Mouse (Mus musculus) left cerebral cortex, adult 18-20 months (tissue): Measurements from ENCODE around the gene Prpf6. TPM values are rescaled to one million over a fixed set of nuclear protein-coding genes. Genes with fewer than 3 reads are reported as not detected.
A peak's percentile ranks its signal among the peaks of the same experiment; 100 is the strongest.

ENCODE experiments used
- DNase-seq, 2 experiments: peaks; one replicate each; pipeline ENCODE4 v3.0.0; 2021 to 2022; ENCODE audit warnings: low spot score in 2 of 2, mixed read lengths in 1 of 2
- total RNA-seq, 2 experiments: library from RNA; stranded (reverse); gene quantifications; 2 replicates each; pipeline ENCODE4 v1.2.3; 2021

Gene Prpf6
- total RNA-seq, 2 experiments from 2014 or later = 57.5 to 60.3 TPM

GRCm38 (mm10) chr2:181578790-181579618 is 12.7 kb upstream of the Prpf6 start:
- DNase-seq = no peak

DNA sequence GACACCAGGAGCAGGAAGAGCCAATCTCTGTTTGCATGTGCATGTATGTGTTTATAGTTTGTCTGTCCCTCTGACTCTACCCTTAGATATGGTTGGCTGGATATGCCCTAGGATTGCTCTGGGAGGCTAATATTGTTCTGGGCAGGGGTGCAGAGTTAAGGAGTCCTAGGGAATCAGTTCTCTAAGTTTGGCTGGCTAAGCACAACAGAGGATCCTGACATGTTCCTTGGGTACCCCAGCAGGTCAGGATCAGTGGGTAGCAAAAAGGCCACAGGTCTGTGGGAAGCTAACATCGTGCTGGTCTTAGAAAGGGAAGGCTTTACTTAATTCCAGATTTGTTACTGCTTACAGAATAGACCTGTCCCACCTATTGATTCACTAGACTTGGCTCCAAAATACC is 12.0 kb upstream of the Prpf6 start:
- no peak for DNase-seq

GRCm38 (mm10) chr2:181580131-181580772 is 11.4 kb upstream of the Prpf6 start:
- no peak for DNase-seq

DNA sequence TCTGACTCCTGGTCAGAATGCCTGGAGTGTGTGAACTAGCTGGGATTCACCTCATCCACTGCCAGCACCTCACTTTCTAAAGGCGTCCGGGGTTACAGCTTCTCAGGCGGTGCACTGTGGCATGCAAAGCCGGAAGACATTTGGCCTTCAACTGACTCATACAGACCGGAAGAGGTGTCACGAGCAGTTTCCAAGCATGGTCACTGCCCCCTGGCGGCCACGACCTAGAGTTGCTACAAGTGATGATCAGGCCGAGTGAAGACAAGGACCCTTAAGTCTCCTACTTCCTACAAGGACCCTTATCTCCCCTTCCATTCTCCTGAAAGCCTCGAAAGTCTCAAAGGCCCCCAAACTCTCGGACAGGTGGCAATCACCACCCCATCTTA is 10.7 kb upstream of the Prpf6 start:
- DNase-seq = peak; percentile 70 to 81

DNA sequence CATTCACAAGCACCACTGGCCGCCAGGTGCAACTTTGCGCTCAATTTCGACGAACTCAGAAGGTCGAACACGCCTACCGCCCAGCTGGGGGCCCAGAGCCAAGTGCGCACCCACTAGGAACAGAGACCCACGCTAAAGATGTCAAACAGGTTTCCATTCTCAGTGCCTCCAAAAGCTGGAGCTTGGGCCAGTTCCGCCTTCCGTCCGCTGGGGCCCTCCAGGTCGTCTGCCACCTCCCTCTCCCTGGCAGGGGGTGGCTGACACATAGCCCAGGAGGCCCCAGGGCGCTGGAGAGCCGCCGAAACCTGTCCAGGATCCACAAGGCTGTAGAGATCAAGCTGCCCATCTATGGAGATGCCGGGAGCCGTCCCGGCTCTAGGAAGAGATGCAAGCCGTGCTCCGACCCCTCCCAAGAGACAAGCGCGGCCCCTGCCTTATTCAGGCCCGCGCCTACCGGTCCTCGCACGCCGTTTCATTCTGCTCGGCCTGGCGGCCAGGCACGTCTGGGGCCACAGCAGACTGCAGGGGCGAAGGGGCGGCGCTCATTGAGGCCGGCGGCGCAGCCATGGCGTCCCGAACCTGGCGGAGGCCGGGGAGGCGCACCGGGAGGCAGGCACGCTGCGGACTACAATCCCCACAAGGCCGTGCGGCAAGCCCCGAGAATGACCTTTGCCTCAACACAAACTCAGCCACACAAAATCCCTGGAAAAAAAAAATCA is 10.1 kb upstream of the Prpf6 start:
- peak; percentile 83 to 89 for DNase-seq

DNA sequence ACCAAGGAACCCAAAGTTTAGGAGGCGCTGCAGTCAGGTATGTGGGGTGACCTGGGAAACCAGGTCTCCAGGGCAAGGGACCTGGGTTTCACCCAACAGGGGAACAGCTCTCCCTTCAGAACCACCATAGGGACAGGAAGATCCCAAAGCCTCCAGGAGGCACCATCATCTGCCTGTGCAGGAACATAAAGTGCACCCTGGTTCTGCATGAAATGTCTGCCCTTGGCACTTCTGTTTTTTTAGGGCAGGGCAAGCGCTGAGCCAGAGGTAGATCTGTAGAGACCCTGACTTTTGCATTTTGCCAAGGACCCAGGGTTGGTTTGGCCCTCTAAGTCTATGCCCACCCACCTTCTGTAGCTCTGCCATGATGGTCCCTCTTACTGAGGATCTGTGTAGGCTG is 9.3 kb upstream of the Prpf6 start:
- no peak for DNase-seq

DNA sequence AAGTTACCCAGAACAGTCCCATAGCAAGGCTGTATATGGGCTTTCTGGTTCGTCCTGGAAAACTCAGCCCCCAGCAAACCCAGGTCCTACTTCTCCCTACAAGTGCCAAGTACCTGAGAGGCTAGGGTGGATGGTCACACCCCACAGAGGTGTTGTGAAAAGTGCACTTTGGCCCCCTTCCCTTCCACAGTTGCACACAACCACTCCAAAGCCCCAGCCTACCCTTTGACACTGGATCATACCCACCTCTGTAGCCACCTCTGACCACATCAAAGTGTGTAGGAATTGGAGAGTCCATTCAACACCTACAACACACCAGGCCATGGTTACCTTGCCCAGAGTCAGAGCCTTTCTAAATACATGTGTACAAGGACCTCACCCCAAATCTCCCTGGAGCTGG is 8.7 kb upstream of the Prpf6 start:
- DNase-seq = no peak

- no peak for DNase-seq
These were observed 8.0 kb upstream of the Prpf6 start for GRCm38 (mm10) chr2:181583460-181584257.

DNA sequence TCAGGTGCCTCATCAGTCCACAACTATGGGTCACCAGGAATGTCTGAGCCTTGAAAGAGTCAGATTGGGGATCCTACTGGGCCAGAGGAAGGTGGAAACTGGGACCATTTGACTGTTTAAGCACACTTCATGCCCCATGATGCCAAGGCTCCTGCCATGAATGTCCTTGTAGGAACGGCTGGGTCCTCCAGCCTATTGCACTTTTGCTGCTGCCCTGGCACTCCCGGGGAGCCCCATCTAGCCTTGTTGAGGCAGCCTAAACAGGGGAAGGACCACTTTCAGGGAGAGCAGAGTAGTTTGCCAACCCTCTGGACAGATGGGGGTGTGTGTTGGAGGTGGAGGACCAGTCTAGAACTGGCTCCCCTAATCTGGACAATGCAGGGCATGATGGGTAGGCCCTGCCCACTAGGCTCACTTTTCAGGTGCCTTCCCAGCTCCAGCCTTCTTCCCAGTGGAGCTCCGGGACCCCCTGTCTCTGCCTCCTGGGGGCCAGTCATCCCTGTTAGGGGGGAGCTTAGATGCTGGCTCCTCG is 7.2 kb upstream of the Prpf6 start, which contains the start of gene Uckl1:
Uckl1 (minus strand) TSS at position 482 of the 532 bp plus-strand sequence.
- no peak for DNase-seq

- DNase-seq = no peak
These were observed 6.2 kb upstream of the Prpf6 start for GRCm38 (mm10) chr2:181585506-181585905.

DNA sequence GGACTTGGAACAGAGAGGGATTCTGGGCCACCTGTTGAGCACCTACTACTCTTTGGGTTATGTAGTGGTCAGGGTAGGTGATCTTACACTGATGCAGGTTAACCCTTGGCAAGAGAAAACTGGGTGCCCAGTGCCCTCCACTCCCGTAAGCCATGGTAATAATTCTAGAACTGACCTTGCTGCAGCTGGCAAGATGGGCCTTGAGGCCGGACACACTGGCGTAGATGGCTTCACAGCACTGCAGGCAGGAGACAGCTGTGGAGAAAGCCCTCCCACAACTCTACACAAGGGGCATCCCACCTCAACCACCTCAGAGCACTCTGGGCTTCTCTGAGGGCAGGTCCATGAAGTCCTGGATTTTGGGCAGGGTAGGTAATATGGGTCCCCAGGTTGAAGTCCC is 5.5 kb upstream of the Prpf6 start:
- no peak for DNase-seq

- DNase-seq = no peak
These were observed 3.9 kb upstream of the Prpf6 start for GRCm38 (mm10) chr2:181587796-181588195.

GRCm38 (mm10) chr2:181588229-181588780 is 3.4 kb upstream of the Prpf6 start:
- no peak for DNase-seq

- no peak for DNase-seq
These were observed 2.5 kb upstream of the Prpf6 start for GRCm38 (mm10) chr2:181589011-181589731.

DNA sequence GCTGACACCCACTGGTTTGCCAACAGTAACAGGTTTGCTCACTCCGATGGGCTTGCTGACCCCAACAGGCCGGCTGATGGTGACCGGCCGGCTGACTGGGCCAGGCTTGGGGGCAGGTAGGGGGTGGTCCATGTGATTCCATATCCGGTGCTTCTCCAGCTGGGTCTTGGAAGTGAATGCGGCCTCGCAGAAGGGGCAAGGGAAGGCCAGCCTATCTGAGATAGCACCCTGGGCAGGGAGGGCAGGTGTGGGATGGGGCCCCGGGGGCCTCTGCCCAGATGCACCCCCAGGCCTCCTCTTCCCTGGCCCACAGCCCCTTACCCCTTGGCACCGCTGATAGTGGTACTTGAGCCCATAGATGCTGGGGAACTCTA is 1.9 kb upstream of the Prpf6 start:
- DNase-seq = no peak

GRCm38 (mm10) chr2:181590471-181590870 is 1.2 kb upstream of the Prpf6 start:
- DNase-seq = no peak

DNA sequence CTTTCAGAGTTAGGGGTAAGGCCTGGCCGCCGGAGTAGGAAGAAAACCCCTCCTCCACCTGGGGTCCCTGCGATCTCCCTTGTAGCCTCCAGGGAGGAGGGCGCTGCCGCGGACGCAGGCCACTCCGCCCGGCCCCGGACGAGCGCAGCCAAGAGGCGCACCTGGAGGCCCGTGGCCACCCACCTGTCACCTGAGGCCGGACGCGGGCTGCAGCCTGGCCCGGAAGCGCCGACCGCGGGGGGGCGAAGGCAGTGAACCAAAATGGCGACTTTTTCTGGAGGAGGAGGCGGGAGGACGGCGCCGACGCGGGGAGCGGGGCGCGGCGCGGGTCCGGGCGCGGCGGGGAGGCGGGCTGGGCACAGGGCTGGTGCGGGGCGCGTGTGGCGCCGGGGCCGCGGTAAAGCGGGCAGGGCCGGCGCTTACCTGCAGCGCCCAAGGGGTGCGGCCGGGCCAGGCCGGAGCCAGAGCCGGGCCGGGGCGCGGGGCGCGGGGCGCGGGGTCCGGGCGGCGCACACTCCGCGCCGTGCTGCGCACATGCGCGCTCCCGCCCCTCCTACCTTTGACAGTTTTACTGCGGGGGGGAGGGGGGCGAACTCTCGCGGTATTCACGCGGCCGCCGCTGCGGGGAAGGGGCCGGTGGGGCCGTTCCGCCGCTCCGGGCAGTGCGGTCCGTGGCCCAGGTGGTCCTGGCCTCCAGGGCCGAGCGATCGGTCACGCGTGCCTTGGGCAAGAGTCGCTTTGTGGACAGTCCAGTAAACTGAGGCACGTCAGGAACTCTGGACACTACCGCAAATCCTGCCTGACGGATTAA is 768 bp downstream of the Prpf6 start, which contains the start of gene Zfp512b:
Zfp512b (minus strand) TSS at position 573 of the 811 bp plus-strand sequence.
- peak; percentile 52 to 61 for DNase-seq

GRCm38 (mm10) chr2:181593042-181593421 is 1.4 kb downstream of the Prpf6 start:
- no peak for DNase-seq

GRCm38 (mm10) chr2:181593937-181594336 is 2.3 kb downstream of the Prpf6 start:
- no peak for DNase-seq
